Mouse (Mus musculus): ENCODE measurements around the gene Cntnap1.

The Cntnap1 gene

DNA sequence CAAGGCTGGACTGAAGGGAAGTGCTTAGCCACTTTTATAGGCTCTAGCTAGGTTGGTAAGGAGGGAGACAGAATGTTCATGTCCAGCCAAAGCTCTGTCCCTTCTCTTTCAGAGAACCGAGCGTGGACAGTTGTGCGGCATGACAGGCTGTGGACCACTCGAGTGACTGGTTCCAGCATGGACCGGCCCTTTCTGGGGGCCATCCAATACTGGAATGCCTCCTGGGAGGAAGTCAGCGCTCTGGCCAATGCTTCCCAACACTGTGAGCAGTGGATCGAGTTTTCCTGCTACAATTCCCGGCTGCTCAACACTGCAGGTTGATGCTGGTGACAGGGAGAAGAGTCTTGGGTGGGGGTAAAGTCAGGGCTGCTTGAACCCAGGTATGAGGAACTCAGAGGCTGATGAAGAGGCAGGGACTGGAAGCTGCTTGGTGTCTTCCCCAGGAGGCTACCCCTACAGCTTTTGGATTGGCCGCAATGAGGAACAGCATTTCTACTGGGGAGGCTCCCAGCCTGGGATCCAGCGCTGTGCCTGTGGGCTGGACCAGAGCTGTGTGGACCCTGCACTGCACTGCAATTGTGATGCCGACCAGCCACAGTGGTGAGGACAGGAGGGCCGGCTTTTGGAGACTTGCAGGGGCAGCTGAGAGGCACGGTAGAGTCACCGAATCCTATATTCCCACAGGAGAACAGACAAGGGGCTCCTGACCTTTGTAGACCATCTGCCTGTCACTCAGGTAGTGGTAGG, 12.6 kb downstream of the Cntnap1 start:
- in situ Hi-C loops (cut with MboI, MseI) = loop anchor here in 1 of 2 experiments (5.0 to 10.0 kb wide), 2 partner anchors 101 to 208 kb away; partner anchors contain the start of genes Cavin1 and Coasy

DNA sequence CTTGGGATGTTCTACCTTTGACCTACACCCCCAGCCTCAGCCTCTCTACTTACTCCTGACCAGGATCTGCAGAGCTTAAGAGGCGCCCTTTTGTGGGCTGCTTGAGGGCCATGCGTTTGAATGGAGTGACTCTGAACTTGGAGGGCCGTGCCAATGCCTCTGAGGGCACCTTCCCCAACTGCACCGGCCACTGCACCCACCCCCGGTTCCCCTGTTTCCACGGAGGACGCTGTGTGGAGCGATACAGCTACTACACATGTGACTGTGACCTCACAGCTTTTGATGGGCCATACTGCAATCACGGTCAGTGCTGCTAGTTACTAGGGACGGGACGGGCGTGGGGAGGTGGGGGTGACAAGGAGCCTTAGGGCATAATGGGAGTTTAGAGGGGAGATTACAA, 14.7 kb downstream of the Cntnap1 start:
- in situ Hi-C loops (cut with MboI, MseI) = loop anchor here in 1 of 2 experiments (5.0 to 10.0 kb wide), 2 partner anchors 103 to 210 kb away; partner anchors contain the start of genes Cavin1 and Coasy

GRCm38 (mm10) chr11:101185441-101185840, 15.1 kb downstream of the Cntnap1 start:
- in situ Hi-C loops (cut with MboI, MseI) = loop anchor here in 1 of 2 experiments (10.0 kb wide), 1 partner anchor 211 kb away; the partner anchor contains the start of gene Cavin1

DNA sequence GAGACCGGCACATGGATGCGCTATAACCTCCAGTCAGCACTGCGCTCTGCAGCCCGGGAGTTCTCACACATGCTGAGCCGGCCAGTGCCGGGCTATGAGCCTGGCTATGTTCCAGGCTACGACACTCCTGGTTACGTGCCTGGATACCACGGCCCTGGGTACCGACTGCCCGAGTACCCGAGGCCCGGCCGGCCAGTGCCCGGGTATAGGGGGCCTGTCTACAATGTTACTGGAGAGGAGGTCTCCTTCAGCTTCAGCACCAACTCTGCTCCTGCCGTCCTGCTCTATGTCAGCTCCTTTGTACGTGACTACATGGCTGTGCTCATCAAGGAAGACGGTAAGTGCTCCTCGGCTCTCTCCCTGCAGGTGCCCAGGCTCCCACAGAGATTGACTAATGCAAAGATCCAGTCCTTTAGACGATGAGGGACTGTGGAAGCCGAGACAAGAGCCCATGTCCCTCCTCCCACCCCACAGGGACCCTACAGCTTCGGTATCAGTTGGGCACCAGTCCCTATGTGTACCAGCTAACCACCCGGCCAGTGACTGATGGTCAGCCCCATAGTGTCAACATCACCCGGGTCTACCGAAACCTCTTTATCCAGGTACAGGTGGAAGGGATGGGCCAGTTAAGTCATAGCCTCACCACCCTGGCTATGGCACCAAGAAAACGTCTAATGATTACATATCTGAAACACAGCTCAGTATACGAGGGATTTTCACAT, 16.4 kb downstream of the Cntnap1 start:
- in situ Hi-C loops (cut with MboI, MseI) = loop anchor here in 1 of 2 experiments (10.0 kb wide), 1 partner anchor 212 kb away; the partner anchor contains the start of gene Cavin1

- in situ Hi-C loops (cut with MboI, MseI) = loop anchor here in 1 of 2 experiments (10.0 kb wide), 1 partner anchor 213 kb away; the partner anchor contains the start of gene Cavin1
Measured at GRCm38 (mm10) chr11:101187541-101187940, 17.2 kb downstream of the Cntnap1 start.

GRCm38 (mm10) chr11:101188166-101188805, 18.0 kb downstream of the Cntnap1 start:
- in situ Hi-C loops (cut with MboI, MseI) = loop anchor here in 1 of 2 experiments (10.0 kb wide), 1 partner anchor 213 kb away; the partner anchor contains the start of gene Cavin1

- in situ Hi-C loops (cut with MboI, MseI) = loop anchor here in 1 of 2 experiments (10.0 kb wide), 2 partner anchors 215 to 835 kb away; partner anchors contain the start of genes Cavin1 and Mpp3
Measured at GRCm38 (mm10) chr11:101189495-101190180, 19.3 kb downstream of the Cntnap1 start.

GRCm38 (mm10) chr11:101190181-101190912, 20.0 kb downstream of the Cntnap1 start:
- in situ Hi-C loops (cut with MboI, MseI) = loop anchor here in 1 of 2 experiments (10.0 kb wide), 1 partner anchor 834 kb away; the partner anchor contains the start of gene Mpp3

GRCm38 (mm10) chr11:101190913-101191907, 20.9 kb downstream of the Cntnap1 start:
- in situ Hi-C loops (cut with MboI, MseI) = loop anchor here in 1 of 2 experiments (10.0 kb wide), 1 partner anchor 834 kb away; the partner anchor contains the start of gene Mpp3

DNA sequence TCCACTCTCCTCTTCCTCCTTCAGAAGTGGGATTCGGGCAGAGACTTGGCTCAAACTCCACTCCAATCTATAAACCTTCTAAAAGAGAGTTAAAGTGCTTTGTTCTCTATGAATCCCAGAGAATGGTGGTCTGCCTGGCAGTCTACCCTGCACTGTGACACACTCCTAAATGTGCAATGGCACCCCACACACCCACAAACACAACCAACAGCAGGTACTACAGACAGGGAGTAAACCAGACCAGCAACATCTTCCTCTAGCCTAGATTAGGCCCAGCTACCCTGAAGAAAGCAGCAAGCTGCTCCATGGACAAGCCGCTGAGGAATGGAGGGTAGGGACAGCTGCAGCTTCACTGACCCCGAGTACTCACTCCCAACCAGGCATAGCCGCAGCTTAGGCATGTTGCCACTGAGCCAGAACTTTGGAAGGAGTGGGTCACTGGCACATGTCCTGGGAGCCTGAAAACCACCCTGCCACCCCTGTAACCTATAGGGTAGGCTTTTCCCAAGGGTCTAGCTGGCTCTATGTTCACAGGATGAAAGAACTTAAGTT, 21.7 kb downstream of the Cntnap1 start:
- in situ Hi-C loops (cut with MboI, MseI) = loop anchor here in 1 of 2 experiments (10.0 kb wide), 1 partner anchor 833 kb away; the partner anchor contains the start of gene Mpp3

GRCm38 (mm10) chr11:101192646-101193045, 22.3 kb downstream of the Cntnap1 start:
- in situ Hi-C loops (cut with MboI, MseI) = loop anchor here in 1 of 2 experiments (10.0 kb wide), 1 partner anchor 832 kb away; the partner anchor contains the start of gene Mpp3

GRCm38 (mm10) chr11:101193076-101193475, 22.8 kb downstream of the Cntnap1 start:
- in situ Hi-C loops (cut with MboI, MseI) = loop anchor here in 1 of 2 experiments (10.0 kb wide), 1 partner anchor 832 kb away; the partner anchor contains the start of gene Mpp3

DNA sequence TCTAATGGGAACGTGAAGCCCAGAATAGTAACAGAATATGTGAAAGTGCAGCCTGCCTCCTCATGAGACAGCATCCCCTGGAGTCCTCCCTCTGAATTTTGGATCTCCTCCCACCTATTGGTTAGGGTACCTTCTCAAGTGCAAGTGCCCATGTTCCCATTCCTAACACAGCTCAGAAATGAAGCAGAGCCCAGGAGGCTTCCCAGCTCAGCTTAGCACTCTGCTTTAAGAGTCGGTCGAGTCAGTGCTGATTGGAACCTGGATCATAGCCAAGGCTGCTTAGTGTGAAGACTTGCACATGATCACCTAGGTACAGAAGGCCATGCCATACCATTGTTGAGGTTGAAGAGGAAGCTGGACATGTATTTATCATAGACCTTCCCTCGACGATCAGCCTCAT, 23.8 kb downstream of the Cntnap1 start:
- in situ Hi-C loops (cut with MboI, MseI) = loop anchor here in 1 of 2 experiments (10.0 kb wide), 1 partner anchor 831 kb away; the partner anchor contains the start of gene Mpp3

DNA sequence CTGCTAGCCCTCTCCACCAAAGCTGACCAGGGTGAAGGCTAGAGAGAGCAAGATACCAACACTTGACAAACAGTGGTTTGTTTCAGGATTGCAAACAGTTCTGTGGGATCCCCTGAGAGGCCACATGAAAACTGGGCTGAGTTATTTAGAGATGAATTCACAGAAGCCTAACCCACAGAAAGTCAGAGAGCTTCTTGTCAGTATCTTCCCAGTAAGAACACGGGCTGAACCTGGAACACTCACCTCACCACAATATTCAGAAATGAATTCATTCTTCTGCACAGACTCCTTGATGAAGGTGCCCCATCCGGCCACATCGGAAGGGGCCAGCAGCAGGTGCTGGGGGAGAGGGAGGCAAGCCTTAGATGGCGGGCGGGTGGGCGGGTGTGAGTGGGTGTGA, 24.3 kb downstream of the Cntnap1 start:
- in situ Hi-C loops (cut with MboI, MseI) = loop anchor here in 1 of 2 experiments (10.0 kb wide), 1 partner anchor 830 kb away; the partner anchor contains the start of gene Mpp3

GRCm38 (mm10) chr11:101195101-101195500, 24.8 kb downstream of the Cntnap1 start:
- in situ Hi-C loops (cut with MboI, MseI) = loop anchor here in 1 of 2 experiments (10.0 kb wide), 1 partner anchor 830 kb away; the partner anchor contains the start of gene Mpp3

- in situ Hi-C loops (cut with MboI, MseI) = loop anchor here in 1 of 2 experiments (10.0 kb wide), 1 partner anchor 829 kb away; the partner anchor contains the start of gene Mpp3
Measured at GRCm38 (mm10) chr11:101195571-101195970, 25.2 kb downstream of the Cntnap1 start.

GRCm38 (mm10) chr11:101196175-101196574, 25.9 kb downstream of the Cntnap1 start:
- in situ Hi-C loops (cut with MboI, MseI) = loop anchor here in 1 of 2 experiments (10.0 kb wide), 1 partner anchor 829 kb away; the partner anchor contains the start of gene Mpp3
